Mouse (Mus musculus) ES-Bruce4 (cell line): ENCODE measurements around the gene H2-DMb1.

Source experiments
- CTCF ChIP-seq: IDR thresholded peaks from one replicate; pipeline ENCODE4 v1.8.1; 2011; ENCODE audit warnings: low read depth, low read length
- EP300 ChIP-seq: IDR thresholded peaks from 2 replicates; pipeline ENCODE4 v1.6.1; 2011; ENCODE audit warnings: low read depth, low read length; ENCODE audit not compliant: insufficient read depth
- POLR2A ChIP-seq: IDR thresholded peaks from one replicate; pipeline ENCODE4 v1.8.1; 2011; ENCODE audit warnings: low read length; ENCODE audit not compliant: insufficient read depth

DNA sequence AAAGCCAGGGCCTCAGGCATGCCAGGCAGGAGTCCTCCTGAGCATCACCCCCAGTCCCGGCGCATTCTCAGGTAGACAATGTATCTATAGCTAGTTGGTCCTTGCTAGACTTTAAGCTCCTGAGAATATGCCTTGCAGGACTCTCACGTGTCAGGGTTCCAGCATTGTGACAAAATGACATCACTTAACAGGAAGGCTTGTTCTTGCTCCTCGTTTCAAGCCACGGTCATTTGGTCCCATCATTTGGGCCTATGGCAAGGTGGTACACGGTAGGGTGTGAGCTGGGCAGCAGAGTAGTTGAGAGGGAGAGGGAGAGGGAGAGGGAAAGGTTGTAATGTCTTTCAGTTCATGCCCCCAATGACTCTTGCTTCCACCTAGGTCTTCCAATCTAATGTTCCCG, 21.0 kb upstream of the H2-DMb1 start:
- TF ChIP-seq EP300 (no peak), POLR2A (no peak), CTCF (no peak)
